Mouse (Mus musculus) hindbrain, embryonic 14.5 days (tissue): ENCODE data around the gene Sh3rf3. TPM values are rescaled to one million over a fixed set of nuclear protein-coding genes. Genes with fewer than 3 reads are reported as not detected.

Experiments
- ATAC-seq: fragments of 200-750 bp; cut with Nextera tagmentation; 2 replicates; pipeline ENCODE4 v1.8.0; 2017; ENCODE audit warnings: moderate number of reproducible peaks, mild to moderate bottlenecking, moderate TSS enrichment, moderate library complexity; ENCODE audit not compliant: low FRiP score
- DNase-seq: peaks from one replicate; pipeline ENCODE4 v3.0.0-alpha.2; 2015; ENCODE audit warnings: low spot score
- H3K27ac ChIP-seq: fragments of 300-500 bp; sonication (generic); 2 replicates; pipeline ENCODE4 v1.5.1; 2014; ENCODE audit warnings: mild to moderate bottlenecking, moderate library complexity
- H3K27me3 ChIP-seq: fragments of 300-500 bp; sonication (generic); 2 replicates; pipeline ENCODE4 v1.6.1; 2014; ENCODE audit warnings: mild to moderate bottlenecking, low read length, mixed read lengths; ENCODE audit not compliant: control insufficient read depth, insufficient read depth
- H3K36me3 ChIP-seq: fragments of 300-500 bp; sonication (generic); replicated peaks from 2 replicates; pipeline ENCODE4 v1.6.1; 2014; ENCODE audit not compliant: control insufficient read depth, insufficient read depth
- H3K4me1 ChIP-seq: fragments of 300-500 bp; sonication (generic); replicated peaks from 2 replicates; pipeline ENCODE4 v1.6.1; 2014; ENCODE audit warnings: antibody characterized with exemption, low read length, mixed read lengths; ENCODE audit not compliant: control insufficient read depth, insufficient read depth
- H3K4me2 ChIP-seq: fragments of 300-500 bp; sonication (generic); replicated peaks from 2 replicates; pipeline ENCODE4 v1.6.1; 2014; ENCODE audit warnings: mild to moderate bottlenecking, moderate library complexity
- H3K4me3 ChIP-seq: fragments of 300-500 bp; sonication (generic); replicated peaks from 2 replicates; pipeline ENCODE4 v1.5.1; 2014; ENCODE audit warnings: mild to moderate bottlenecking, low read length
- H3K9ac ChIP-seq: fragments of 300-500 bp; sonication (generic); 2 replicates; pipeline ENCODE4 v1.6.1; 2014
- H3K9me3 ChIP-seq: fragments of 300-500 bp; sonication (generic); 2 replicates; pipeline ENCODE4 v1.6.1; 2016; ENCODE audit warnings: low read length; ENCODE audit not compliant: control insufficient read depth
- whole genome bisulfite sequencing: fragments of 180-500 bp; shearing (Covaris S2); extraction: QIAGEN DNeasy Blood & Tissue Kit; methylation state at CpG from one replicate; pipeline ENCODE4 v1.1.7; 2014; 5-methylcytosine and 5-hydroxymethylcytosine counted together
- polyA plus RNA-seq: library from polyadenylated mRNA; unstranded; fragments of >200 nt; fragmentation: Nextera tagmentation; extraction: Ambion mirVana; gene quantifications from 2 replicates; pipeline ENCODE4 v1.2.1, GENCODE M21; 2014

Gene Sh3rf3
- polyA plus RNA-seq, 1 experiment from 2014 or later = 5.2 TPM

- WGBS = 63% methylated on average over 8 of the region's 8 CpGs
- Histone ChIP-seq H3K4me2 (no peak overlapping the region), H3K27me3 (no peaks in the 10 kb centered on the region), H3K27ac (no peak overlapping the region), H3K36me3 (no peaks in the 10 kb centered on the region), H3K4me1 (no peaks in the 10 kb centered on the region), H3K9ac (no peak overlapping the region), H3K9me3 (no peaks in the 10 kb centered on the region), H3K4me3 (no peak overlapping the region)
- DNase-seq (no peak), ATAC-seq (no peak)
Observed at GRCm38 (mm10) chr10:59133478-59134009, 320.4 kb downstream of the Sh3rf3 start.

- DNase-seq = peak; percentile 83
- no peak overlapping the region for H3K27ac ChIP-seq
- no peak overlapping the region for H3K4me3 ChIP-seq
- no peak overlapping the region for H3K9ac ChIP-seq
- H3K36me3 ChIP-seq = no peaks in the 10 kb centered on the region
- ATAC-seq = peak; percentile 80; the same call in 1 of the 2 replicates
- H3K9me3 ChIP-seq = no peaks in the 10 kb centered on the region
- WGBS = 16% methylated on average over 8 of the region's 8 CpGs
- H3K27me3 ChIP-seq = no peaks in the 10 kb centered on the region
- H3K4me2 ChIP-seq = 0 out of 2 replicates have a peak overlapping the region, but pooled peaks have one; percentile 16
- H3K4me1 ChIP-seq = no peaks in the 10 kb centered on the region
Observed at GRCm38 (mm10) chr10:59149956-59150383, 336.8 kb downstream of the Sh3rf3 start.

DNA sequence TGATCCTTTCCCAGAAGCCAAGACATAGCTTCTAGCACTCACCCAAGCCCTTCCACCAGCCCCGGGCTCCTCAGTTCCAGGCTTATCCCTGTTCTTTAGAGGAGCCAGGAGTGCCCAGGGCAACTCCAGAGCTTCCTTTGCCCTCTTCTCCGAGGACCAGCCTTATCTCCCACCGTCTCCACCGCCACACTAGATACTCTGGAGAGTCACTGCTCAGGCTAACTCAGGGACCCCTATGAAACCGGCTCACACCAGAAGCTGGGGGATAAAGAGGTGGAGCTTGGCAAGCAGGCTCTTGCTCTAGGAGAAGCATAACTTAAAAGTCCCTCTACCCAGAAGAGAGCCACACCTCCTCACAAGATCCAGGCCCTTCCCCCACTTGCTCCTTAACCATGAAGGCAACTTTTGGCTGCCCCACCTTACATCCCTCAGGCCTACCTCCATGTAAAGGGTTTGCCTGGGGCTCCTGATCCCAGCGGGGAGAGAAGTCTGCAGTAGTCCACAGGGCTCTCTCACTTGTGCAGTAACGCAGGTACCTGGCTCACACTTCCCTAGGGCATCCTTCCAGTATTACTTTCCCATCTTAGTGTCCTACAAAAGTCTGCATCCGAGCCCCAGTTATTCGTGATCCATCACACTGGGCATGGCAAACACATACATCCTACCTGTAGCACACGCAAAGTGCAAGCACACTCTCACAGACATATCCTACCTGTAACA is 337.9 kb downstream of the Sh3rf3 start:
- Histone ChIP-seq H3K9ac (no peak overlapping the region), H3K4me3 (no peak overlapping the region), H3K27me3 (no peaks in the 10 kb centered on the region), H3K9me3 (no peaks in the 10 kb centered on the region), H3K36me3 (no peaks in the 10 kb centered on the region), H3K4me1 (no peaks in the 10 kb centered on the region), H3K4me2 (no peak overlapping the region), H3K27ac (no peak overlapping the region)
- ATAC-seq = no peak
- WGBS = 89% methylated on average over 10 of the region's 10 CpGs
- no peak for DNase-seq

DNA sequence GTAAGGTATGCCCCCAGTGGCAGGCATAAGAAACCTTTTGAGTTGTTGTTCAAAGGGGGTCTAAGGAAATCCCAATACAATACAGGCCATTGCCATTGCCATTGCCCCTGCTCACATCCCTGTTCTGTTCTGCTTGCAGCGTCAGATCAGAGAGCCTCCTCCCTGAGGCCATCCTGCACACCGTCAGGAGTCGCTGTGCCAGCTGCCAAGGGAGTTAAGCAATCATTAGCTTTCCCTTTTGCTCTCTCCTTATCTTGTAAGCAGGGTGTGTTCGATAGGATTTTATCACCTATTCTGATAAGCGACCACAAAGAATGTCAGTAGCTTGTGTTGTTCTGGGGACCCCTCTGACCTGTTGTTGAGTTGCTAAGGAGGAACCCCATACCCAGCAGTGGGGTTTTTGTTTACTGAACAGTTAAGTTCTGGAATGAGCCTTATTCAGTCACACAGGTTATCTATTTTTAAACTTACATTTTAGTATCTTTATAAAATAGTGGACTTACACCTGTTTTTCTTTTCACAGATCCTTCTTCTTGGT is 339.5 kb downstream of the Sh3rf3 start:
- H3K4me3 ChIP-seq = no peak overlapping the region
- H3K27me3 ChIP-seq = no peaks in the 10 kb centered on the region
- H3K9ac ChIP-seq = no peak overlapping the region
- no peaks in the 10 kb centered on the region for H3K9me3 ChIP-seq
- WGBS = 76% methylated on average over 5 of the region's 5 CpGs
- H3K4me1 ChIP-seq = no peaks in the 10 kb centered on the region
- H3K27ac ChIP-seq = no peak overlapping the region
- no peaks in the 10 kb centered on the region for H3K36me3 ChIP-seq
- no peak for ATAC-seq
- H3K4me2 ChIP-seq = no peak overlapping the region
- no peak for DNase-seq

- H3K27ac ChIP-seq = no peak overlapping the region
- no peaks in the 10 kb centered on the region for H3K9me3 ChIP-seq
- H3K36me3 ChIP-seq = no peaks in the 10 kb centered on the region
- H3K9ac ChIP-seq = no peak overlapping the region
- DNase-seq (no peak), ATAC-seq (no peak)
- H3K27me3 ChIP-seq = no peaks in the 10 kb centered on the region
- no peak overlapping the region for H3K4me3 ChIP-seq
- 80% methylated on average over 3 of the region's 3 CpGs for WGBS
- no peak overlapping the region for H3K4me2 ChIP-seq
- no peaks in the 10 kb centered on the region for H3K4me1 ChIP-seq
Observed at GRCm38 (mm10) chr10:59158627-59159026, 345.5 kb downstream of the Sh3rf3 start.

DNA sequence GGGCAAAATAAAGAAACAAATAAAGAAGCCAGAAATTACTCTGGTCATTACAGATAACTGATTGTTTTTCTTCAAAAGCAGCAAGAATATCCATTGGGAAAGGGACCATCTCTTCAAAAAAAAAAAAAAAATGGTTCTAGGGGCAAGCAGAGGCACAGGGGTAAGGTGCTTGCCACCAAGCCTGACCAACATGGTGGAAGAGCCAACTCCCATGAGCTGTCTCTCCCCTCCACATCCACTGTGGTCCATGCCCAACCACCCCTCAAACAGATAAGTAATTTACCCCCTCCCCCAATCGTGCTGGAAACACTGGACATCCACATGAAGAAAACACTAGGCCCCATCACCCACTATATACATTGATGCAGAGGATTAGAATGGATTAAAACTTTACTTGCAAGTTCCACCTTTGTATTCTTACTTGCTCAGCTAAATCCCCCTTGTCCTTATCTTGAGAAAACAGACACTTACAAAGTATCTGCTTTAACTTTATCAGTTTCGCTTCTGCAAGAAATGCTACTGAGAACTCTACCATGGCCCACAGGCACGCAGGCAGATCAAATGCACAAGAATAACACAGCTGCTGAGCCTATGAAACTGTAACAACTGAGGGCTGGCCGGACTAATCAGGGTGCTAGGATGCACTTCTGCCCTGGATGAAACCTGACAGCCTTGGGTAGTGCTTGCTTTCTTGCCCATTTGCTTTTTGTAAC is 349.2 kb downstream of the Sh3rf3 start:
- no peak overlapping the region for H3K27ac ChIP-seq
- H3K4me1 ChIP-seq = no peaks in the 10 kb centered on the region
- H3K27me3 ChIP-seq = no peaks in the 10 kb centered on the region
- H3K4me3 ChIP-seq = no peak overlapping the region
- H3K9me3 ChIP-seq = no peaks in the 10 kb centered on the region
- WGBS = 85% methylated on average over 4 of the region's 4 CpGs
- H3K9ac ChIP-seq = no peak overlapping the region
- H3K4me2 ChIP-seq = no peak overlapping the region
- ATAC-seq (no peak), DNase-seq (no peak)
- H3K36me3 ChIP-seq = peaks cover 10% of the 10 kb centered on the region; the same call in 1 of the 2 replicates

GRCm38 (mm10) chr10:59166104-59166944 is 353.2 kb downstream of the Sh3rf3 start:
- Histone ChIP-seq H3K4me2 (no peak overlapping the region), H3K4me3 (no peak overlapping the region), H3K9ac (no peak overlapping the region), H3K4me1 (no peaks in the 10 kb centered on the region), H3K36me3 (peaks cover 10% of the 10 kb centered on the region; the same call in 1 of the 2 replicates), H3K9me3 (no peaks in the 10 kb centered on the region), H3K27ac (no peak overlapping the region), H3K27me3 (no peaks in the 10 kb centered on the region)
- ATAC-seq = no peak
- peak; percentile 77 for DNase-seq
- WGBS = 74% methylated on average over 14 of the region's 14 CpGs

GRCm38 (mm10) chr10:59171042-59171441 is 357.9 kb downstream of the Sh3rf3 start:
- Histone ChIP-seq H3K36me3 (peaks cover 12% of the 10 kb centered on the region), H3K4me2 (no peak overlapping the region), H3K27ac (no peak overlapping the region), H3K9me3 (no peaks in the 10 kb centered on the region), H3K27me3 (no peaks in the 10 kb centered on the region), H3K4me1 (no peaks in the 10 kb centered on the region), H3K9ac (no peak overlapping the region), H3K4me3 (no peak overlapping the region)
- no peak for DNase-seq
- 75% methylated on average over 3 of the region's 3 CpGs for WGBS
- no peak for ATAC-seq
